Mouse (Mus musculus) cerebellum, postnatal 10 days (tissue): ENCODE measurements at regions not wholly inside any gene's neighbourhood (a gene's known extent, or its start where the extent isn't known, plus 50 kb on each side); places are given as distances from the start of the nearest gene placed in this dataset.

ENCODE experiments used
- DNase-seq, 2 experiments: peaks; one replicate each; pipeline ENCODE4 v3.0.0; 2021; ENCODE audit warnings: mixed read lengths in 2 of 2

DNA sequence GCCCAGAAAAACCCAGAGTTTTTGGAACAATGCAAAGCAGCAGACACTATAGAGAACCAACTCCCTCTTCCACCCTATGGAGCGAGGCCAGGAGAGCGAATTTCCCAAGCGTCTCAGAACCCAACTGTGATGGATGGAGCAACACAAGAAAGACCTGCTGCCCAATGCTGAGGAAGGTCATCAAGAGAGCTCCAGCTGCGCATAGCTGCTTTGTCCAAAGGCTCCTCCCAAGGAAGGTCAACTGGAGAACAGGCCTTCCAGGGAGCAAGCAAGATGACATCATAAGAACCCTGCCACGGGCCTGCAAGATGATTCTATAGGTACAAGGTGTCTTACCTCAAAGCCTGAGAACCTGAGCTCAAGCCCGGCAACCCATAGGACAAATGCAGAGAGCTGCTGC is 104.5 kb upstream of the Lpar1 start:
- no peak for DNase-seq

DNA sequence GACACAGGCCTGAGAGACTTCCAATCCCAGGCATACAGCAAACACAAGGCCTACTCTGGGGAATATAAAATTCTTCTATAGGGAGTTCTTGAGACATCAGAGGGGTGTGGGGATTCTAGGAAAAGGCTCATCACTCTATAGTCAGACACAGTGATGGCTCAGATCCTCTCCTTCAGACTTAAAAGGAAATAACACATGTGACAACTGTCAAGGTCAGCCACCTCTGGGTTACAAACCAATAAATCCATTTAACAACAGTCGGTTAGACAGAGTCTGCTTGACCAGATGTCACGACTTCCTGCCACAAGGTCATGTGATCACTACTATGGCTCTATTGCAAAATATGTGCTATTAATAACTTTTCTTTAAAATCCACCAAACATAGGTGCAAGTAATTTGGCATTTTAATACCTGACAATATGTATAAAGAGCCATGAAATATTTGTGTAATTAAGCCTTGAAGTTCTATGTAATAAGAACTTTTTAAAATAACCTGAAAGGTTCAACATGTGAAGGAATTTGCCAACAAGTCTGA is 94.1 kb upstream of the Lpar1 start:
- DNase-seq = no peak

DNA sequence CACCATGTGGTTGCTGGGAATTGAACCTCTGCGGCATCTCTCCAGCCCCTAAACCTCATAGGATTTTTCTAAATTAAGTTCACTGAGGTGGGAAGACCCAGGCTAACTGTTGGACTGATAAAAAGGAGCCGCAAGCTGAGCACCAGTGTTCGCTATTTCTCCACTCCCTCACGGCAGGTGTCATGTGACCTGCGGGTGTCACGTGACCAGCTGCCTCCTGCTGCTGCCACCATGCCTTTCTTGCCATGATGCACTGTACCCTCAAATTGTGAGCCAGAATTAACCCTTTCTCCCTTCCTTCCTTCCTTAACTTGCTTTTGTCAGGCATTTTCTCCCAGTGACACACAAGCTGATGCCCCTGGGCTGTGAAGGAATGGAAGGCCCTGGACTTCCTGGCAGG is 93.1 kb upstream of the Lpar1 start:
- no peak for DNase-seq

DNA sequence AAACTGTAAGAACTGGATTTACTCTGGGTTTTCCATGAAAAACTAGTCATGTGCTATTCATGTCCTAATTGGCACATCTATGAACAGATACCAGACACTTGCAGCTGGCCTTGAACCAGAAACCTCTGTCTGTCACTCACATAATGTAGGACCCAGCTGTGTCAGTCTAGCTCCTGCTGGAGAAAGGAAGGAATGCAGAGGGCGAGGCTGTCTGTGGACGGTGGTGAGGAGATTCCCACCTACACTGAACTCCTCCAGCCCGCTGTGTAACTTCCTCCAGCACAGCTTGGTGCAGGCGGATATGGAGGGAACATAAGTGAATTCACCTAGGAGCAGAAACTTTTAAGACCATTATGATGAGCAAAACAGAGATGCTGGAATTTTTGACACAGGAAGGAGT is 89.7 kb upstream of the Lpar1 start:
- DNase-seq = no peak

DNA sequence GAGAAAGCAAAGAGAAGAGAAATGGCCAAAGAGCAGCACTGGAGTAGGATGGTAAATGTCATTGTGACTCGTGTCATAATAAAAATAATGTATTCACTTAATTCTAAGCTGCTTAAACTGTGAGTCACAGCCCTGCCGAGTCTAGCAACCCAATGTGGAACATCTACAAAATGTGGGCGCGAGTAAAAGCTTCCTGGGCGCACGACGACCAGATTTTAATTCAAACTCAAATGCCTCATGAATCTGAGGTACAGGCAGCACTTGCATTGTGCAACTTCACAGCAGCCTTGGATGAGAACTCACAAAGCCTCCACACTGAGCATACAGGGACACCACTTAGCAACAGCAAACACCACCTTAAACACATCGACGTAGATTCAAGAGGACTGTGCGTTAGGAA is 88.5 kb upstream of the Lpar1 start:
- DNase-seq = no peak

DNA sequence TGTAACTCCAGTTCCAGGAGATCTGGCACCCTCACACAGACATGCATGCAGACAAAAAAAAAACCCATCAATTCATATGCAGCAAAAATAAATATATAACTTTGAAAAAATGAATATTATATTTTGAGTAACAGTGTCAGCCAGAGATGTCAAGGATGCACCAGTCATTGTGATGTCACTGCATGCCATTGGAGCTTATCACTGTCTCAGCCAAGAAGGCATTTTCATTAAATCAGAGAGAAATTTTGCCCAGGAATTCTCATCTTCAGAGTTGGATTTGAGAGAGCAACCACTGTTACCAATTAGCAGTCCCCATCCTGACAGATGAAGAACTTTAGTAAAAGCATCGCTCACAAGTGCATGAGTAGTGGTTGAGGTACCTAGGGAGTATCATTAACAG is 79.0 kb upstream of the Lpar1 start:
- no peak for DNase-seq

DNA sequence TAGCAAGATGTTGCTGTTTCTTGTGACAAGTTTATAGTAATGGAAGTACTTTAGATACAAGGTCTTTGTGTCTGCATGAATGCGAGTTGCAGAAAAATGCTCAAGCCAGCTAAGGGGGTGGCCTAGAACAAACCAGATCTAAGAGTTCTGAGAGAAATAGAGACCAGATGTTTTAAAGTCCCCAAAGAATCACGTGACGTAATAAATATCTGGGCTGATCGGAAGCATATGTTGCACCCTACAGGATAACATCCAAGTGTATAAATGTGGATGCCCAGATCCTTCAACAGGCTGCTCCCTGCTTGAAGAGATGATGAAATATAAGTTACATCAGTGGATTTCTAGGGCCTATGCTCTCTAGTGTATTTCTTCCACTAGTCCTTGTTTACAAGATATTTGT is 77.7 kb upstream of the Lpar1 start:
- DNase-seq = no peak

DNA sequence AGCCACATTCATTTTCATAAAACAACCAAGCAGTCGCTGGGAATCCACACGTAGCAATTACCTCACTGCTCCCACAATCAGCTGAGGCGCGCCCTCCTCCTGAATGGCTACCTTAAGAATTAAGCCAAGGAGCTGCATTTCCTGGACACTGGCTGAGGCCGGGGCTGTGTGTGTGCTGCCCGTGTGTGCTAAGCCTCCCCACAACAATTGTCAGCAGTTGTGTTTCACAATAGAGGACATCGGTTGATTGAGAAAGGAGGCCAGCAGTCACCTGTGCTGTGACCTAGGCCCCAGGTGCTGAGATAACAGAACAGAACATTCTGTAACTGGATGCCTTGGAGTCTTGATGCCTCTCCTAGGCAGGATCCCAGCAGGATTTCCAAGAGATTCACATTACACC is 73.3 kb upstream of the Lpar1 start:
- DNase-seq = no peak

DNA sequence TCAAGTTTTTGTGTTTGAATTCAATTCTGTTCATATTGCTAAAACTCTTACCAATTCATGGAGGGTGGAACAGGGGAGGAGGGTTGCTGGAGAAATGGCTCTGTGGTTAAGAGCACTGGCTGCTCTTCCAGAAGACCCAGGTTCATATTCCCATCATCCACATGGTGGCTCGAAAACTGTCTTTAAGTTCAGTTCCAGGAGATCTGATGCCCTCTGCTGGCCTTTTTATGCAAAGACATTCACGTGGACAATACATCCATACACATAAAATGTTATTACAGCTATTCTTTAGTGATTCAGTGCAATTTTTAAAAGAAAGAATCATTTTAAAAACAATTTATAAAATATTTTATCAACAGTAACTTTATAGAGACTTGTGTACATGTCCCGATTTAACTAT is 70.4 kb upstream of the Lpar1 start:
- DNase-seq = no peak

DNA sequence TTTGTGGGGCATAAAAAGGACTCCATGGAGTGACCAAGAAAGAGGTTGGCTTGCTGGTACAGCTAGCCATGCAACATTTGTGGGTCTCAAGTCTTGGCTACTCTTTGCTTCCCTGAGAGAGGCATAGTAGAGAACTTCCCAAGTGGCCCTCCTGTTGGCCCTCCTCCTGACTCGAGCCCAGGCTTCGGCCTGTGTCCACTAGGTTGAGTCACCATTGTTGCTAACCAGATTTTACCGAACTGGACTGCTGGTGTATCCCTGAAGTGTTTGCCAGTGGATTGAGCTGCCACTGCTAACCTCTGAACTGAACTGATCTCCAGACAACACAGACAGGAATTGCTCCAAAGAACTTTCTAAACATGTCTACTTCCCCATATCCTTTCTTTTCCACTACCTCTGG is 66.9 kb upstream of the Lpar1 start:
- no peak for DNase-seq

DNA sequence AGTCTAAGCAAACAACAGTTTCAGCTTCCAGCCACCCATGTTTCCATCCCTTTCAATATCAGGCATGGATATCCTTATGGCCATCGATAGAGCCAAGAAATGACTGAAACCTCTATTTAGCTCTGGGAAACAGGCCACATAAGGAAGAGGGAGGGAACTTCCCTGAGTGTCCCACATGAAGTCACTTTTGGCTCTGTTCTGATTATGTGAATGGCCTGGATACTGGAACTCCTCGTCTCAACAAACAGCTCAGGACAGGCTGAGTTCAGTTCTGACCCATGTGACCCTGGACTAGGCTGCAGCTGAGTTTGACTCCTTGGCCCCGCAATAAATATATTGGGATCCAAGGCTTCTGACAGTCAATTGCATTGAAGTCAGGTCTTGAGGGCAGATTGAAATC is 63.6 kb upstream of the Lpar1 start:
- peak in 1 of 2 experiments; percentile 7 for DNase-seq

DNA sequence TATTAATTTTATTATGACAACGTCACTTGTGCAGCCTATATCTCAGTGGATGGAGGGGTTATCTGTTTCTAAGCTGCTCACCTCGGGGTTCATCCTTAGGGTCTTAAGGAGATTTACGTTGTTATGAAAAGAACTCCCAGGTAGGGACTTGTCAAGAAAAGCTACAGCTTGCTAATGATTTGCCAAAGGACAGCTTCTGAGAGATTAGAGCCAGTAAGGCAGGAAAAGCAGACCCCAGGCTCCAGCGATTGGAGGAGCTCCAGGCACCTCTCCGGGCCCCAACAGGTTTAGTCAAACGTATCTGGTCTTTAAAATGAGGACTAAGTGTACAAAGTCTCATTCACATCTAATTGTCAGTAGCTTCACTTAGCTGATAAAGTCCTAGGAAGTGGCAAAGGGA is 59.8 kb upstream of the Lpar1 start:
- no peak for DNase-seq

DNA sequence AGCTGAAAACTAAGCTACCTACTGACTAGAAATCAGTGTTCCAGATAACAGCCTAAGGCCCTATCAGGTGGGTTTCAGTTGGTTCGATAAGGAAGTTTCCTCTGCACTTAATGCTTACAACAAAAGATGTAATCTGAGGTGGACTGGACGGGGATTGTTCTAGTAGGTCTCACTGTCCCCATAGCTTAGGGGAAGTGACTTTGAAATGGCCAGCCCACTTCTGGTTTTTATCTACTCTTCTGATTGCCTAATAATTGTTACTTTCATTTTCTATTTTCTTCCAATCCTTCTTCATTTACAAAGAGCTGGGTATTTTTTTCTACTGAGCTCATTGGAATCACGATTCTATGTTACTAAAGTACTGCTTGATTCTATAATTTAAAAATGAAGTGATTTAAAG is 59.3 kb upstream of the Lpar1 start:
- DNase-seq = no peak

DNA sequence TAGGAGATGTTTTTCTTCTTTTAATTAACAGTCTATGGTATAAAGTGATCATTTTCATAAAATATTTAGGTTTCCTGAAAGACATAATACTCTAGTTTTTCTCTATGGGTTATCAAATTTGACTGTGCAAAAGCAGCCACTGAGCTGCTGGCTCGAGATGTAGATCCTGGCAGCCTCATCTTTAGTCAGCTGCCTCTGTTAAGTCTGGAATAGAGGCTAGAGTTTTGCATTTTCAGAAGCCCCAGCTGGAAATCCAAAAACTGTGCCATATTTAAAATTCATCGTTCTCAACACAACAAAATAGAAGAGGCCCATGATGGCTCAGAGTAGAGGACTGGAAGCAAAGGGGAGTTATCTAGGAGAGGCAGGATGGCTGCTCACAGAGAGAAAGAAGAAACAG is 53.8 kb upstream of the Lpar1 start:
- no peak for DNase-seq

DNA sequence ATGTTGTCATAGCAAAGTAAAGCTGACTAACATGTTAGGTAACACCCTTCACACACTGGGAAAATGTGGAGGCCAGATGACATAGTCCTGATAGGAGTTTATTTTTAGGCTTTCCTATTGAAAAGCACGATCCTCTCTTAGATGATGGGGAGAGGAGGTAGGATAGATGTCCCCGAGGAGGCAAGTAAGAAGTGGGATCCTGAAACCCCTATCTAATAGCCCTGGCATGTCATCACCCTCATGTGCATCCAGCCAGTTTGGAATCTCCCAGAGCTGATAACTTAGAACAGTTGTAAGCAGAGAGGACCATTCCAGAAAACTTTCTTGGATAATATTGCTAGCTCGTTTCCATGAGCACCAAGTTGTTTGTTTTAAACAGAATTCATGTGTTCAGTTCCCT is 52.2 kb upstream of the Lpar1 start:
- DNase-seq = no peak
